Mouse (Mus musculus) WW6 (cell line): ENCODE measurements around the gene Mdk.

Experiments used
- DNase-seq: peaks from one replicate; pipeline ENCODE4 v3.0.0-alpha.2; 2013; ENCODE audit warnings: low read depth, low spot score

The Mdk gene

DNA sequence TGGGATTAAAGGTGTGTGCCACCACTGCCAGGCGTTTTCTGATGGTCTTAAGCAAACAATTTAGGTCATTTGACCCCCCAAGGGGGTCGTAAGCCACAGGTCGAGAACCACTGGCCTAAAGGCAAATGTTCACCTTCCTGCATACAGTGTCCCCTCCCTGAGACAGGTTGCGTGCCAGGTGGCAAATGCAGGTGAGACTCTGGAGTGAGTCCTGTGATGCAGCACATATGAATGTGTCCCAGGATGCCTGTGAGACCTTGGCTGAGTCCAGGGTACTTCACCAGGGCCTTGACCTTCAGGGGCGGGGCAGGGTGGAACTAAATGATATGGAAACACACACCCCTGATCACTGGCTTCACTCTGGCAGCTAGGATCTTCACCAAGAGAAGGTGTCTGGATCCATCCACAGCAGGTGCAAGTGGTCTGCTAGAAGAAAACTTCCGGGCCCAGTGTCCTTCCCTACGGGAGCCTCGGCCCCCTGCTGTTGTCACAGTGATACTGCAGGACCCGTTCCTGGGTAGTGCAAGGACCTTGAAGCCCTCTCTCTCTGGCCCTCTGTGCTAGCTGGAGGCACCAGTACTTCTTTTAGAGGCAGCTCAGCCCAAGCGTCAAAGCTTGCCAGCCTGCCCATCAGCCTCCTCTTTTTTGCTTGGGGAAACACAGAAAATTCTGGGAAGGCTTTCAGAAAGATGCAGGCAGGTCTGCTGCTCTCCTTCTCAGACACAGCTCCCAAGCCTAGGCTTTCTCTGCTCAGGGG lies 26.8 kb upstream of the Mdk start:
- no peak for DNase-seq

DNA sequence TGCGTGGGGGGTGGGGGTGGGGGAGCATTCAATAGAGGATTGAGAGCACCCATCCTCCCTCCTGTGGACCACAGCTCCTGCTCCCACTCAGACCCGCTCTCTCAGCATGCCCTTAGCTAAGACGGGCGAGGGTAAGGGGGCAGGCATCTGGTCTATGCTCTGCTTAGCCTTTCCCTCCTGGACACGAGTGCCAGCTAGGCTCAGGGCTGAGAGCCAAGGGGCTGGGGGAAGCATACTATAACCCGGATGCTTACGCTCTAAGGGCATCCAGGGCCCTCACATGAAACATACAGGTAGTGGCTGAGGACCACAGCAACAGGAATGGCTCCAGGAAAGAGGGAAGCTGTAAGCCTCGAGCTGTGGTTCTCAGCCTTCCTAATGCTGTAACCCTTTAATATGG lies 26.0 kb upstream of the Mdk start:
- DNase-seq: no peak

DNA sequence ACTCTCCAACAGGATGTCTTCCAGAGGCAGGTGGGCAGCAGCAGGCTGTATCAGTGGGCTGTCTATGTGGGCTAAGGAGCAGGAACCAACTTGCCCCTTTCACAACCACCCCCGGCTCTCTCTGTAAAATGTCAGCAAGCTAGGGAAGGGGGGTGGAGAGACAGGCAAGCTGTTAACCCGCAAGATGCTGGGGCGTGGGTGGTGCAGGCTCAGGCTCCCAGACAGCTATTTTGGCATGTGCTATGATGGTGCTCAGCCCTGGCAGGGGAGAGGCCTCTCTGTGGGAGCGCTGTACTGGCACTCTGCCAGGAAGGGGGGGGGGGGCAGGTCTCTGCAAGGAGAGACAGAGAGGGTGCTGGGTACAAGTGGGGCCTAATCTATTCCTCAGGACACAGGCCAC lies 25.0 kb upstream of the Mdk start:
- no peak for DNase-seq

DNA sequence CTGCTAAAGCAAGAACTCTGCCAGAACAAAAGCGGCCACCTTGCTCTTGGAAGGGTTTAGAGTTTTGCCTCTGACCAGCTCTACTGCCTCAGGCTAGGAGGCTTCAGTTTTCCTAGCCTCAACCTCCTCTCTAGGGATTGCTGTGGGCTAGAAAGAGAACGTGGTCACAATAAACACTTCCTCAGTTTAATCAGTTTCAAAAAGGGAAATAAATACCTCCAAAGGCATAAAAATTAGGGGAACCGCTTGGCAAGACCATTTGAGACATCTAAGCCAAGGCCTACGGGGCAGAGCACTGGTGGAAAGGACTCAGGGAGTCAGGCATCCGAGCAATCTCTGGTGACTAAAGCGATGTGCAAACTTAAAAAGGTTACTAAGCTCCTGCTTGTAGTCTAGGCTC lies 23.8 kb upstream of the Mdk start:
- DNase-seq: no peak

GRCm38 (mm10) chr2:91955121-91955591 lies 23.1 kb upstream of the Mdk start:
- DNase-seq: no peak

DNA sequence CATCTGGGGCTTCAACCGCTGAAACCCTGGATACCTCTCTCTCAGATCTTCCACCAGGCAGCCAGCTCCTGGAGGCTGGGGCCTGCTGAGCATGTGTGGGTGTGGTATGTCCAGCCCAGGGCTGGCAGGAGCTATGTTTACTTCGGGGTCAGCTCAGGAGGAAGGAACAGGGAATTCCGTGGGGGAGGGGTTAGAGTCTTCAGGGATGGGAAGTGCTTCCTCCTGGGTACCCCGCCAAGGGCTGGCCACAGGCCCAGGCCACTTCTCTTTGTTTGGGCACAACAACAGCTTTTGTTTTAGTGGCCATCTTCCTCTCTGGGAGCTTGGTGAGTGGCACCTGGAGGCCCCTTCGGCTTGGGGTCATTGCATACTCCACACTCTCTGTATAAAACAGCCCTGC lies 21.7 kb upstream of the Mdk start:
- no peak for DNase-seq

DNA sequence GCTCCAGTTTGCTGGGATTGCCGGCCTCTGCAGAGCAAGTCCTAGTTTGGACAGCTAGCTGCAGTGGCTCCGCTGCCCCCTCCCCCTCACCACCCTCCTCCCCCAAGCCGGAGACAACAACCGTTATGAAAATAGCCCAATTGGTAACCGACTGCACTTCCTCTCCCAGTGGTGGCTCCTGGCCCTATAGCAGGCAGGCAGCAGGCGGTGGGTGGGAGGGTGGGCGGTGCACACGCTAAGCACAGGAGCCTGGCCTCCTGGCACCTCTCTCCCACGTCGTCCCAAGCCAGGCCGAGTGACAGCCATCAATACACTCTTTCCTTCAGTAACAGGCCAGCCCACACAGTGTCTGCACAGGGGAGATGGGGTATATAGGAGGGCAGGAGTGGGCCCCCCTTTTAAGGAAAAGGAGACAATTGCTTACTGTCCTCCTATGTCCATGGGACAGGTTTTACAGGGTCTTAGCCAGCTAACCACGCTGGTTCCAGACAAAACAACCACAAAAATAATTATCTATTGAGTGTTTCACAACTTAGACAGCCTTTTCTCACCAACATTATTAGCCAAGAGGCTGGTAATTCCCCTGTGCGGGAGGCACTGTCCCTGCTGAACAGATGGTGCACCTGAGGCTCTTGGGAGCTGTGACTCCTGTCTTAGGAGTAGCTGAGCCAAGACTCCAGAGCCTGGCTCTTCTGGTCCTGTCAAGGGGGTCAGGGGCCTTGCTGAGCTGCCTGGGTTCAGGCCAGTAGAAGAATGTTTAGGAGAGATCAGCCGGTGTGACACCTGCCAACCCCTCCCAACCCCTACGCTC lies 18.4 kb upstream of the Mdk start:
- DNase-seq: no peak

- no peak for DNase-seq
Measured at GRCm38 (mm10) chr2:91949411-91950274, 17.5 kb upstream of the Mdk start.

DNA sequence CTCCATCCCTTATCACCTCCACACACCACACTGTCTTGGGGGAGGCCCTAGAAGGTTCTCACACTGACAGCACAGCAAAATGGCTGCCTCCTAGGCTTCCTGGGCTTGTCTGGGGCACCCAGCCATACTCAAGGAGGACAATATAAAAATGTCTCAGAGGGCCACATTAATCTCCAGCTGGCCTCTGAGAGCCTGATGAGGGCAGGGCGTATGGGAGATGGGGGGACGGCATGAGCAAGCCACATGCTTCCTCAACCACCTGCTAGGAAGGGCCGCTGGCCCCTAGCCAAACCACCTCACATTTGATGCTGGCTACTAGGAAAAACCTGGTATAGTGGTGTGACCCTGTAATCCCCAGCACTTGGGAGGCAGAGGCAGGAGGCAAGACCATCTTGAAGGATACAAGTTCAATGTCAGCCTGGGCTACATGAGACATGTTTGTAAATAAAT lies 16.7 kb upstream of the Mdk start:
- DNase-seq: no peak

DNA sequence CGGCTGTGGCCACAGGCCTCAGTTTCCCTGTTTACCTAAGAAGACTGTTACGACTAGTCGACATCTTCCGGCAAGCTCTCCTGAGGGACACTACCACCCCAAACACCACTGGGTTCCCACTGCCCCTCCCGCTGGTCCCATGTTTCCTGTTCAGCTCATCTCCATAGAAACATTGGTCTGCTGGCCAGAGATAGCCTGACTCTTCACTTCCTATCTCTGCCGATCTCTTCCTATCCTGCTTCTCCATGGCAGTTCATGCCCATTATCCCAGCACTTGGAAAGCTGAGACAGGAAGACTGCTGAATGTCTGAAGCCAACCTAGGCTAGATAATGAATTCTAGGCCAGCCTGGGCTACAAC lies 16.0 kb upstream of the Mdk start:
- DNase-seq: no peak

- no peak for DNase-seq
Measured at GRCm38 (mm10) chr2:91947397-91948150, 15.5 kb upstream of the Mdk start.

DNA sequence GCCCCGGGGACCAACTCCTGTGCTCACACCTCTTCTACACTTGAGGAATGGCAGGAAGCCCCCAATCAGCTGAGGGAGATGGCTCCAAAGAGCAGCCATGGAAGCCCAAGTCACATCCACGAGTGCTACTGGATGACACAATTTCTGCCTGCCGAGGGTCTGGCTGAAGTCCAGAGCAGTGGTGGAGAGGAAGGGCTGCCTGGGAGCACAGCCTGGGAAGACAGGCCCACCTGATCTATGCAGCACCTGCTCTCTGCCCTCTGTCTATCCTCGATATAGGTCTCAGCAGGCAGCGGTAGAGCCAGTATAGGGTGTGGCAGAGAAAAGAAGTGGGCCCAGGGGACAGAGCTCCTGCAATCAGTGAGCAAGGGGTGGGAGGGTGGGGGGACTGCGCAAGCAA lies 14.7 kb upstream of the Mdk start:
- DNase-seq: no peak

- no peak for DNase-seq
Measured at GRCm38 (mm10) chr2:91945483-91945882, 13.4 kb upstream of the Mdk start, which contains the start of gene Gm9821. TSS of gene Gm9821 (plus strand) at chr2:91945703.

- no peak for DNase-seq
Measured at GRCm38 (mm10) chr2:91944170-91944950, 12.3 kb upstream of the Mdk start.

DNA sequence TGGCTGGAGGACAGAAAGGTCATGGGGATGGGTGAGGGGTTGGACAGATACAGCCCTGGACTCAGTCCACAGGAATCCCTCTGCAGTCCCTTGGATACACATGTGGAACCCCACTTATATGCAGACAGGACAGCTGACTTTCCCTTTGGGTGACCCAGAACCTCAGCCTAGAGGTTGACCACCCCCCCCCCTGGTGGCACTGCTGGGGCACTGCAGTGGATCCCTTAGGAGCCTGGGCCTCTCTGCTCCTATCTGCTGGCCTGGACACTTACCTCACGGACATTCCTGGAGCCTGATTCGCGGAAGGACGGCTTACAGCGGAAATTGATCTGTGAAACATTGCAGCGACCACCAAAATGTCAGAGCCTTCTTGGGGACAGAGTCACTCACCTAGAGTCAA lies 10.3 kb upstream of the Mdk start:
- DNase-seq: no peak

- no peak for DNase-seq
Measured at GRCm38 (mm10) chr2:91939303-91939935, 7.3 kb upstream of the Mdk start.

GRCm38 (mm10) chr2:91936154-91936553 lies 4.1 kb upstream of the Mdk start:
- DNase-seq: no peak

- no peak for DNase-seq
Measured at GRCm38 (mm10) chr2:91934826-91935525, 2.9 kb upstream of the Mdk start.

- no peak for DNase-seq
Measured at GRCm38 (mm10) chr2:91934016-91934415, 1.9 kb upstream of the Mdk start.
